Mouse (Mus musculus): ENCODE results near the gene Abhd12. TPM values are rescaled to one million over a fixed set of nuclear protein-coding genes. Genes with fewer than 3 reads are reported as not detected.

Abhd12 gene
- polyA plus RNA-seq, 2 experiments = 10.9 to 14.8 TPM

DNA sequence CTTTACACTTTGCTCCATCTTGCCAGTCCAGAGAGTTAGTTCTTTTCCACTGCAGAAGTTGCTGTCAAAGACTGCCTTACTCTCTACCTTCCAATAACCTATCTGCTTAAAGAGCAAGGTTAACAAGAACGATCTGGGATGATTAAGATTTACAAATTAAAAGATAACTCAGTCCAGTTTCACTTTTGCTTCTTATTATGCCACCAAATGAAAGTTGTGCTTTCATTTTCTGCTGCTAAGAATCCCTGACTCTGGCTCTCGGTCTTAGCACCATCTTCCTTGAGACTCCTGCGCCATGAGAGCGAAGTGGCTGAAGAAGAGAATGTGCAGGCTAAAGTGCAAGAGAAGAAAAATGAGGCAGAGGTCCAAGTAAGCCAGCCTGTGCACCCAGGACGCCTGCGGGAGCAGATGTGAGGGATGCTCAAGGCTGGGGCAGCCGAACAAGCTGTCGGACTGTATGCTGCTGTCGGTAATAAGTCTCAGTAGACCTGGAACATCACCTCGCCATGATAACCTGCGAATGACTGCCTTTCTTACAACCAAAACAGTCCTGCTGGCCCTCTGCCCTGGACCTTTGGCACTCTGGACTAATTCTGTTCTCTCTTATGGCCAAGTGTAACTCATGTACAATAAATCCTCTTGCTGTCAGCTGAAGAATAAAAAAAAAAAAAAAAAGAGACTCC lies 22.6 kb upstream of the Abhd12 start:
- no peaks in the 10 kb centered on the region for H3K27me3 ChIP-seq (ENCODE audit: control insufficient read depth, insufficient read depth, low read length)
- no peak overlapping the region for H3K4me3 ChIP-seq (ENCODE audit: insufficient read depth in 1 of 2, low read depth in 2 of 2, low read length in 2 of 2)
- H3K4me1 ChIP-seq (replicated peaks; ENCODE audit: control insufficient read depth in 2 of 2, insufficient read depth in 2 of 2, low read length in 1 of 2) = no peaks in the 10 kb centered on the region
- no peak overlapping the region for H3K27ac ChIP-seq
- DNase-seq (ENCODE audit: low read depth in 3 of 3, low spot score in 3 of 3) (no peak), ATAC-seq (ENCODE audit: insufficient read depth) (no peak)
- WGBS (ENCODE audit: insufficient replicate concordance) = 80% methylated on average over 11 of the region's 11 CpGs
- no peaks in the 10 kb centered on the region for H3K9me3 ChIP-seq (ENCODE audit: control insufficient read depth, low read length)
- TF ChIP-seq EP300 (IDR thresholded peaks at IDR 0.05; ENCODE audit: low read depth) (no peak), CTCF (IDR thresholded peaks at IDR 0.05; ENCODE audit: low read depth) (no peak)
- H3K36me3 ChIP-seq (replicated peaks; ENCODE audit: control insufficient read depth, insufficient read depth, low read depth) = peaks cover 20% of the 10 kb centered on the region
- H3K9ac ChIP-seq (replicated peaks) = no peak overlapping the region
- H3K4me2 ChIP-seq (ENCODE audit: low read depth) = no peak overlapping the region

DNA sequence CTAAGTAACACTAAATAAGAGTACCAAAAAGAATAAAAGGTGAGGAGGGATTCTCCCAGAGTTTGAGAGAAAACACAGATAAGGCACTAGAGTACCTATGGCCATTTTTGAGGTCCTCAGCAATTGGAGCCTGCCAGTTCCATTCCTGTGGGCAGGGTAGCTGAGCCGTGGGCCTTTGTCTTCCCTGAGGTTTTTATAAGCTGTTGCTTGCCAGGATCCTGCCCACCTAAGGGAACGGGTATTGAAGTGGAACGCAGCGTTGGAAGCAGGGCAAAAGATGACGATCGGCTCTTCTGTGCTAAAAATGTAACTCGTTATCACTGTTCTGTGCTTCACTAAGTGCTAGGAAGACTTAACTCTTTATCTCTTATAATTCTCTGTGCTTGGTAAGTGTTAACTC lies 19.0 kb upstream of the Abhd12 start:
- no peak for TF ChIP-seq CTCF (IDR thresholded peaks at IDR 0.05; ENCODE audit: low read depth)
- TF ChIP-seq EP300 (IDR thresholded peaks at IDR 0.05; ENCODE audit: low read depth) = no peak
- ATAC-seq (ENCODE audit: insufficient read depth) (no peak), DNase-seq (ENCODE audit: low read depth in 3 of 3, low spot score in 3 of 3) (no peak)
- H3K27me3 ChIP-seq (ENCODE audit: control insufficient read depth, insufficient read depth, low read length) = no peaks in the 10 kb centered on the region
- no peak overlapping the region for H3K4me3 ChIP-seq (ENCODE audit: insufficient read depth in 1 of 2, low read depth in 2 of 2, low read length in 2 of 2)
- no peak overlapping the region for H3K9ac ChIP-seq (replicated peaks)
- H3K36me3 ChIP-seq (replicated peaks; ENCODE audit: control insufficient read depth, insufficient read depth, low read depth) = peaks cover 24% of the 10 kb centered on the region
- H3K4me2 ChIP-seq (ENCODE audit: low read depth) = no peak overlapping the region
- no peaks in the 10 kb centered on the region for H3K9me3 ChIP-seq (ENCODE audit: control insufficient read depth, low read length)
- H3K27ac ChIP-seq = no peak overlapping the region
- 48% methylated on average over 7 of the region's 7 CpGs for WGBS (ENCODE audit: insufficient replicate concordance)
- no peaks in the 10 kb centered on the region; a peak in 1 of 4 replicates for H3K4me1 ChIP-seq (replicated peaks; ENCODE audit: control insufficient read depth in 2 of 2, insufficient read depth in 2 of 2, low read length in 1 of 2)

DNA sequence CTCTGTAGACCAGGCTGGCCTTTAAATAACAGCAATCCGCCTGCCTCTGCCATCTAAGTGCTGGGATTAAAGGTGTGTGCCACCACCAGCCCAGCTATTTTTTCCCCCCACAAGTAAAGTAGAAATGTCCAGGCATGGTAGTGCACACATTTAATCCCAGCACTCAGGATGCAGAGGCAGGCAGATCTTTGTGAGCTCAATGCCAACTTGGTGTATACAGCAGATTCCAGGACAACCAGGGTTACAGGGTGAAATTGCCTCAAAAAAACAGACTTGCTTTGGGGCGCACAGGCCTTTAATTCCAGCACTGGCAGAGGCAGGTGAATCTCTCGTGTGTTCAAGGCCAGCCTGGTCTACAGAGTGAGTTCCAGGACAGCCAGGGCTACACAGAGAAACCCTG lies 18.5 kb upstream of the Abhd12 start:
- no peak overlapping the region for H3K4me3 ChIP-seq (ENCODE audit: insufficient read depth in 1 of 2, low read depth in 2 of 2, low read length in 2 of 2)
- no peaks in the 10 kb centered on the region for H3K9me3 ChIP-seq (ENCODE audit: control insufficient read depth, low read length)
- H3K27ac ChIP-seq = no peak overlapping the region
- ATAC-seq (ENCODE audit: insufficient read depth) (no peak), DNase-seq (ENCODE audit: low read depth in 3 of 3, low spot score in 3 of 3) (no peak)
- no peak overlapping the region for H3K9ac ChIP-seq (replicated peaks)
- H3K36me3 ChIP-seq (replicated peaks; ENCODE audit: control insufficient read depth, insufficient read depth, low read depth) = peaks cover 26% of the 10 kb centered on the region
- H3K27me3 ChIP-seq (ENCODE audit: control insufficient read depth, insufficient read depth, low read length) = no peaks in the 10 kb centered on the region
- TF ChIP-seq EP300 (IDR thresholded peaks at IDR 0.05; ENCODE audit: low read depth) (no peak), CTCF (IDR thresholded peaks at IDR 0.05; ENCODE audit: low read depth) (no peak)
- 77% methylated on average over 3 of the region's 3 CpGs for WGBS (ENCODE audit: insufficient replicate concordance)
- no peak overlapping the region for H3K4me2 ChIP-seq (ENCODE audit: low read depth)
- no peaks in the 10 kb centered on the region; a peak in 1 of 4 replicates for H3K4me1 ChIP-seq (replicated peaks; ENCODE audit: control insufficient read depth in 2 of 2, insufficient read depth in 2 of 2, low read length in 1 of 2)

DNA sequence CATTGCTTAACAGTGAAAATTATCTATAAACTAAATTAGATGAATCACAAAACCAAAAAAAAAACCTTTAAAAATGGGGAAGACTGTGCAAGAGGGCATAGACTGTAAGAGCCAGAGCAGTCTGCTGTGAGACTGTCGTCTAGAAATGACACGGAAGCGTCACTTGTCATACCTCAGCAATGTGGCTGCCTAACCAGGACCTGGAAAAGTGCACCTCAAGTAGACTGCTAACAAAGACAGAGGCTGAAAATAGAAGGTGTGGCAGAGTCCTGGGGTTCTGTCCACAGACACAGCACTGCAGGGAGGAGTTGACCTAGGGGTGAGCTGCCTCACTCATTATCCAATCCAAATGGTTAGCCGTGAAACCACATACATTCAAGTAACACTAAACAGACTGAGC lies 17.6 kb upstream of the Abhd12 start:
- Histone ChIP-seq H3K4me2 (ENCODE audit: low read depth) (no peak overlapping the region), H3K36me3 (replicated peaks; ENCODE audit: control insufficient read depth, insufficient read depth, low read depth) (peaks cover 21% of the 10 kb centered on the region), H3K9me3 (ENCODE audit: control insufficient read depth, low read length) (no peaks in the 10 kb centered on the region), H3K4me1 (replicated peaks; ENCODE audit: control insufficient read depth in 2 of 2, insufficient read depth in 2 of 2, low read length in 1 of 2) (no peaks in the 10 kb centered on the region; a peak in 1 of 4 replicates), H3K4me3 (ENCODE audit: insufficient read depth in 1 of 2, low read depth in 2 of 2, low read length in 2 of 2) (no peak overlapping the region), H3K27ac (no peak overlapping the region), H3K27me3 (ENCODE audit: control insufficient read depth, insufficient read depth, low read length) (no peaks in the 10 kb centered on the region), H3K9ac (replicated peaks) (no peak overlapping the region)
- DNase-seq (ENCODE audit: low read depth in 3 of 3, low spot score in 3 of 3) = no peak
- 87% methylated on average over 4 of the region's 4 CpGs for WGBS (ENCODE audit: insufficient replicate concordance)
- TF ChIP-seq EP300 (IDR thresholded peaks at IDR 0.05; ENCODE audit: low read depth) = no peak
- no peak for TF ChIP-seq CTCF (IDR thresholded peaks at IDR 0.05; ENCODE audit: low read depth)
- ATAC-seq (ENCODE audit: insufficient read depth) = no peak

DNA sequence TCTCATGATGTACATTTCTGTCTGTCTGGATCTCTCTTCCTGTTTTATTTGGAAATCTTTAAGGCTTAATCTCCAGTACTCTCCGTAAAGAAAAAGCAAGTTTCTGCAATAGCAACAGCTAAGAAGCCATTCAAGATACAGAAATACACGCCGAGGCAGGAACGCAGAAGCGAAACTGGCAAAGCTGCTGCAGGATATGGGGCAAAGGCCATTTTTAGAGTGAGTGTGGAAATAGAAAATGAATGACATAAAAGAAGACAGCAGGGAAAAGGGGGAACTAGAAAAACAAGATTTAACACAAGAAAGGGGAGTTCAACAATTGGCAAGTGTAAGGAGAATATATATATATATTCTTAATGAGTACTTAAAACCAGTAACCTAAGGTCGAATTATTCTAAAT lies 17.2 kb upstream of the Abhd12 start:
- H3K9ac ChIP-seq (replicated peaks) = no peak overlapping the region
- no peak for DNase-seq (ENCODE audit: low read depth in 3 of 3, low spot score in 3 of 3)
- no peak overlapping the region for H3K4me2 ChIP-seq (ENCODE audit: low read depth)
- peaks cover 22% of the 10 kb centered on the region for H3K36me3 ChIP-seq (replicated peaks; ENCODE audit: control insufficient read depth, insufficient read depth, low read depth)
- 81% methylated on average over 6 of the region's 6 CpGs for WGBS (ENCODE audit: insufficient replicate concordance)
- no peak overlapping the region for H3K27ac ChIP-seq
- H3K4me1 ChIP-seq (replicated peaks; ENCODE audit: control insufficient read depth in 2 of 2, insufficient read depth in 2 of 2, low read length in 1 of 2) = no peaks in the 10 kb centered on the region; a peak in 1 of 4 replicates
- no peak for ATAC-seq (ENCODE audit: insufficient read depth)
- TF ChIP-seq EP300 (IDR thresholded peaks at IDR 0.05; ENCODE audit: low read depth) (no peak), CTCF (IDR thresholded peaks at IDR 0.05; ENCODE audit: low read depth) (no peak)
- no peak overlapping the region for H3K4me3 ChIP-seq (ENCODE audit: insufficient read depth in 1 of 2, low read depth in 2 of 2, low read length in 2 of 2)
- no peaks in the 10 kb centered on the region for H3K9me3 ChIP-seq (ENCODE audit: control insufficient read depth, low read length)
- no peaks in the 10 kb centered on the region for H3K27me3 ChIP-seq (ENCODE audit: control insufficient read depth, insufficient read depth, low read length)
